Mouse (Mus musculus): ENCODE measurements around the gene Tnrc18. TPM values are rescaled to one million over a fixed set of nuclear protein-coding genes. Genes with fewer than 3 reads are reported as not detected.
A peak's percentile ranks its signal among the peaks of the same experiment; 100 is the strongest.

Gene Tnrc18
- polyA plus RNA-seq, 1 experiment from 2014 or later = 18.2 TPM

GRCm38 (mm10) chr5:142812621-142812975 lies 4.9 kb downstream of the Tnrc18 start:
- Histone ChIP-seq H3K4me3 (ENCODE audit: low read length) (peak overlapping the region; percentile 74), H3K4me2 (replicated peaks; ENCODE audit: low read depth, low read length) (peak overlapping the region; percentile 94), H3K27ac (ENCODE audit: low read length) (peak overlapping the region; percentile 100), H3K27me3 (ENCODE audit: insufficient read depth, low read length) (no peaks in the 10 kb centered on the region), H3K9ac (replicated peaks; ENCODE audit: low read length) (peak overlapping the region; percentile 91), H3K9me3 (ENCODE audit: low read length) (no peaks in the 10 kb centered on the region), H3K36me3 (ENCODE audit: insufficient read depth, low read length) (peaks cover 16% of the 10 kb centered on the region; the same call in 1 of the 2 replicates), H3K4me1 (ENCODE audit: insufficient read depth, low read length) (peaks cover 29% of the 10 kb centered on the region)
- WGBS = 12% methylated on average over 8 of the region's 8 CpGs
- no peak for ATAC-seq (ENCODE audit: low FRiP score, low TSS enrichment)

DNA sequence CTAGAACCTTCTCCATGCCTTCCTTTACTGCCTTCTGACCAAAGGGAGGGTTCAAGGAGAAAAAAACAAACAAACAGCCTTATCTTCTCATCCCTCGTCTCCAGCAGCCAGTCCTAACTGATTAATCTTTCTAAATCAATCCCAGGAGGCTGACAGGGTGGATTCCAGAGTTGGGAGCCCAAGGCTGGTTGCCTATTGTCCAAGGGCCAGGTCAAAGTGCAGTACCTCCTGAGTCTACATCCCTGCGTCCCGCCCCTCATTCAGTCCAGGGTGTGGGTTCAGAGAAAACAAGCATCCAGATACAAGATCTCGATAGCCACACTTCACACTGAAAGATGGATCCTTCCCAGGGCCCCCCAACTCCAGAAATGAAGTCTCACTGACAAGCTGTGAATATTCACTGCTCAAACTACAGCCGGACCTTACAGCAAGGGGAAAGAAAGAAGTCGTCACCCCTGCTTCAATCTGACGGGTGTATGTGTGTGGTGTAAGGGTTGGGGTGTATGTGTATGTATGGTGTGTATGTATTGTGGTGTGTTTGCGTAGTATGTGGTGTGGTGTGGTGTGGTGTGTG lies 5.5 kb downstream of the Tnrc18 start:
- H3K36me3 ChIP-seq (ENCODE audit: insufficient read depth, low read length) = peaks cover 22% of the 10 kb centered on the region
- no peak overlapping the region for H3K27ac ChIP-seq (ENCODE audit: low read length)
- H3K4me2 ChIP-seq (replicated peaks; ENCODE audit: low read depth, low read length) = peak overlapping the region; percentile 94
- no peaks in the 10 kb centered on the region for H3K9me3 ChIP-seq (ENCODE audit: low read length)
- H3K27me3 ChIP-seq (ENCODE audit: insufficient read depth, low read length) = no peaks in the 10 kb centered on the region
- H3K4me3 ChIP-seq (ENCODE audit: low read length) = no peak overlapping the region
- H3K9ac ChIP-seq (replicated peaks; ENCODE audit: low read length) = peak overlapping the region; percentile 40; the same call in 1 of the 2 replicates
- ATAC-seq (ENCODE audit: low FRiP score, low TSS enrichment) = no peak
- peaks cover 29% of the 10 kb centered on the region for H3K4me1 ChIP-seq (ENCODE audit: insufficient read depth, low read length)
- 46% methylated on average over 8 of the region's 8 CpGs for WGBS

- Histone ChIP-seq H3K4me3 (ENCODE audit: low read length) (no peak overlapping the region), H3K27ac (ENCODE audit: low read length) (0 out of 2 replicates have a peak overlapping the region, but pooled peaks have one; percentile 13), H3K36me3 (ENCODE audit: insufficient read depth, low read length) (peaks cover 26% of the 10 kb centered on the region), H3K9me3 (ENCODE audit: low read length) (no peaks in the 10 kb centered on the region), H3K27me3 (ENCODE audit: insufficient read depth, low read length) (no peaks in the 10 kb centered on the region), H3K4me2 (replicated peaks; ENCODE audit: low read depth, low read length) (peak overlapping the region; percentile 94; the same call in 1 of the 2 replicates), H3K9ac (replicated peaks; ENCODE audit: low read length) (peak overlapping the region; percentile 53), H3K4me1 (ENCODE audit: insufficient read depth, low read length) (peaks cover 29% of the 10 kb centered on the region)
- no peak for ATAC-seq (ENCODE audit: low FRiP score, low TSS enrichment)
- WGBS = 48% methylated on average over 20 of the region's 20 CpGs
These were observed 6.5 kb downstream of the Tnrc18 start for GRCm38 (mm10) chr5:142810710-142811599.

- Histone ChIP-seq H3K4me1 (ENCODE audit: insufficient read depth, low read length) (peaks cover 31% of the 10 kb centered on the region), H3K36me3 (ENCODE audit: insufficient read depth, low read length) (peaks cover 26% of the 10 kb centered on the region), H3K9ac (replicated peaks; ENCODE audit: low read length) (no peak overlapping the region), H3K4me2 (replicated peaks; ENCODE audit: low read depth, low read length) (no peak overlapping the region), H3K27ac (ENCODE audit: low read length) (no peak overlapping the region), H3K4me3 (ENCODE audit: low read length) (no peak overlapping the region), H3K9me3 (ENCODE audit: low read length) (no peaks in the 10 kb centered on the region), H3K27me3 (ENCODE audit: insufficient read depth, low read length) (no peaks in the 10 kb centered on the region)
- 61% methylated on average over 7 of the region's 7 CpGs for WGBS
- no peak for ATAC-seq (ENCODE audit: low FRiP score, low TSS enrichment)
These were observed 9.8 kb downstream of the Tnrc18 start for GRCm38 (mm10) chr5:142807661-142808060.

DNA sequence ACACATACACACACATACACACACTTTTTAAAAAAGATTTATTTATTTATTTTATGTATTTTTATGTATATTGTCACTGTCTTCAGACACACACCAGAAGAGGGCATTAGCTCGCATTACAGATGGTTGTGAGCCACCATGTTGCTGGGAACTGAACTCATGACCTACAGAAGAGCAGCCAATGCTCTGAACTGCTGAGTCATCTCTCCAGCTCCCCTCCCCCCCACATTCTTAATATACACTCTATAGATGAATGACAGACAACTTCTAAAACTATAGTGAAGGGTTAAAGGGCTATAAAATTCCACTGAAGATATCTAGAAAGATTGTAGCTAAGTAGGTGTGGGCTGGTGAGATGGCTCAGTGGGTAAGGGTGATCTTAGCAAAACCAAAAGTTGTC lies 13.7 kb downstream of the Tnrc18 start:
- no peaks in the 10 kb centered on the region for H3K27me3 ChIP-seq (ENCODE audit: insufficient read depth, low read length)
- H3K4me1 ChIP-seq (ENCODE audit: insufficient read depth, low read length) = peaks cover 27% of the 10 kb centered on the region
- H3K4me2 ChIP-seq (replicated peaks; ENCODE audit: low read depth, low read length) = no peak overlapping the region
- peaks cover 17% of the 10 kb centered on the region for H3K36me3 ChIP-seq (ENCODE audit: insufficient read depth, low read length)
- no peak overlapping the region for H3K4me3 ChIP-seq (ENCODE audit: low read length)
- no peak overlapping the region for H3K9ac ChIP-seq (replicated peaks; ENCODE audit: low read length)
- WGBS = 100% methylated on average over 1 of the region's 1 CpGs
- H3K9me3 ChIP-seq (ENCODE audit: low read length) = no peaks in the 10 kb centered on the region
- no peak for ATAC-seq (ENCODE audit: low FRiP score, low TSS enrichment)
- no peak overlapping the region for H3K27ac ChIP-seq (ENCODE audit: low read length)

DNA sequence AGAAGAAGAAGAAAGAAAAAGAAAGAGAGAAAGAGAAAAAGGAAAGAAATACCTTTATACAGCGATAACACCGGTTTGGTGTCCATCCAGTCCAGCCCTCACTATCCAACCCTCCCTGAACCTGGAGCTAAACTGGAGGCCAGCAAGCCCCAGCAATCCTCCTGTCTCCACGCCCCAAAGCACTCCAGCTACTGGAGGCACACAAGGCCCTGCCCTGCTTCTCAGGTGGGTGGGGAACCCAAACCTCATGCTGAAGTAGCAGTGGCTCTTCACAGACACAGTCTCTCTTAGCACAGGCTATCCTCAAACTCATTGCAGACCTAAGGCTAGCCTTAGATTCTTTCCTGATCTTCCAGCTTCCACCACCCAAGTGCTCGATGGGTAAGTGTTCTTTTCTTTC lies 14.6 kb downstream of the Tnrc18 start:
- Histone ChIP-seq H3K4me3 (ENCODE audit: low read length) (no peak overlapping the region), H3K9ac (replicated peaks; ENCODE audit: low read length) (no peak overlapping the region), H3K4me1 (ENCODE audit: insufficient read depth, low read length) (peaks cover 31% of the 10 kb centered on the region), H3K4me2 (replicated peaks; ENCODE audit: low read depth, low read length) (no peak overlapping the region), H3K9me3 (ENCODE audit: low read length) (no peaks in the 10 kb centered on the region), H3K36me3 (ENCODE audit: insufficient read depth, low read length) (peaks cover 13% of the 10 kb centered on the region), H3K27me3 (ENCODE audit: insufficient read depth, low read length) (no peaks in the 10 kb centered on the region), H3K27ac (ENCODE audit: low read length) (no peak overlapping the region)
- no peak for ATAC-seq (ENCODE audit: low FRiP score, low TSS enrichment)
- WGBS = 75% methylated on average over 4 of the region's 4 CpGs

- Histone ChIP-seq H3K4me2 (replicated peaks; ENCODE audit: low read depth, low read length) (no peak overlapping the region), H3K4me1 (ENCODE audit: insufficient read depth, low read length) (peaks cover 37% of the 10 kb centered on the region), H3K27me3 (ENCODE audit: insufficient read depth, low read length) (no peaks in the 10 kb centered on the region), H3K9me3 (ENCODE audit: low read length) (no peaks in the 10 kb centered on the region), H3K9ac (replicated peaks; ENCODE audit: low read length) (0 out of 2 replicates have a peak overlapping the region, but pooled peaks have one; percentile 27), H3K36me3 (ENCODE audit: insufficient read depth, low read length) (peaks cover 4% of the 10 kb centered on the region), H3K4me3 (ENCODE audit: low read length) (no peak overlapping the region), H3K27ac (ENCODE audit: low read length) (no peak overlapping the region)
- WGBS = 76% methylated on average over 2 of the region's 2 CpGs
- ATAC-seq (ENCODE audit: low FRiP score, low TSS enrichment) = no peak
These were observed 15.5 kb downstream of the Tnrc18 start for GRCm38 (mm10) chr5:142801977-142802376.

GRCm38 (mm10) chr5:142800656-142801055 lies 16.8 kb downstream of the Tnrc18 start:
- H3K27me3 ChIP-seq (ENCODE audit: insufficient read depth, low read length) = no peaks in the 10 kb centered on the region
- H3K9me3 ChIP-seq (ENCODE audit: low read length) = no peaks in the 10 kb centered on the region
- no peaks in the 10 kb centered on the region; the same call in 1 of the 2 replicates for H3K36me3 ChIP-seq (ENCODE audit: insufficient read depth, low read length)
- no peak for ATAC-seq (ENCODE audit: low FRiP score, low TSS enrichment)
- WGBS = 59% methylated on average over 6 of the region's 6 CpGs
- no peak overlapping the region for H3K4me3 ChIP-seq (ENCODE audit: low read length)
- H3K9ac ChIP-seq (replicated peaks; ENCODE audit: low read length) = no peak overlapping the region
- H3K4me1 ChIP-seq (ENCODE audit: insufficient read depth, low read length) = peaks cover 37% of the 10 kb centered on the region
- no peak overlapping the region for H3K4me2 ChIP-seq (replicated peaks; ENCODE audit: low read depth, low read length)
- no peak overlapping the region for H3K27ac ChIP-seq (ENCODE audit: low read length)

DNA sequence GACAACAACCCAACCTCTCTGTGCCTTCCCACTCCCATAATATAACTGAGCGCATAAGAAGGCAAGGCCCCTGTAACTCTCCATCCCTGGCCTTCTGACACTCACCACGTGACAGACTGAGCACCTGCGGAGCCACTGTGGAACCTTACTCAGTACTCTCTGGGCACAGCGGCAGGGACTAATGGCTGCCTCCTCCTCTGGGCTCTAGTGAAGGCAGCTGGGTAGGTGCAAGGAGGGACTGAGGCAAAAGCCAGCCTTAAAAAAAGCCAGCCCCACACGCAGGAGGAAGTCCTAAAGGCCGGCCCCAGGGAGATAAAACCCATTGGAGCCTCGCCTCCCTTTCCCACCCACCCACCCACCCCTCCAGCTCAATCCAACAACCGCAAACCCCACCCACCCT lies 17.3 kb downstream of the Tnrc18 start:
- ATAC-seq (ENCODE audit: low FRiP score, low TSS enrichment) = no peak
- H3K36me3 ChIP-seq (ENCODE audit: insufficient read depth, low read length) = no peaks in the 10 kb centered on the region; the same call in 1 of the 2 replicates
- H3K4me2 ChIP-seq (replicated peaks; ENCODE audit: low read depth, low read length) = no peak overlapping the region
- H3K27me3 ChIP-seq (ENCODE audit: insufficient read depth, low read length) = no peaks in the 10 kb centered on the region
- H3K9ac ChIP-seq (replicated peaks; ENCODE audit: low read length) = no peak overlapping the region
- no peak overlapping the region for H3K27ac ChIP-seq (ENCODE audit: low read length)
- peaks cover 37% of the 10 kb centered on the region for H3K4me1 ChIP-seq (ENCODE audit: insufficient read depth, low read length)
- WGBS = 50% methylated on average over 8 of the region's 8 CpGs
- H3K9me3 ChIP-seq (ENCODE audit: low read length) = no peaks in the 10 kb centered on the region
- H3K4me3 ChIP-seq (ENCODE audit: low read length) = no peak overlapping the region

DNA sequence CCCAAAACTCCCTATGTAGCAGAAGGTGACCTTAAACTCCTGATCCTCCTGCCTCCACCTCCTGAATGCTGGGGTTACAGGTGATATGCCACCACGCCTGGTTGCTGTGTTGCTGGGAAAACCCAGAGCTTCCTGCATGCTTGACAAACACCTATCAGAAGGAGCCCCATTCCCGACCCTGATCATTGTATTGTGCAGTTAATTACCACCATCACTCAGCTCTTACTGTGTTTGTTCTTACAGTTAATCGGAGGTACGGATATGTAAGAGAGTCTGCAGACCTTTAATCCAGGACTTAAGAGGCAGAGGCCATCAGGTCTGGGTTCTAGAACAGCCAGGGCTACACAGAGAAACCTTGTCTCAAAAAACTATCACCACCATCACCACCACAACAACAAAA lies 18.2 kb downstream of the Tnrc18 start:
- Histone ChIP-seq H3K9ac (replicated peaks; ENCODE audit: low read length) (no peak overlapping the region), H3K4me1 (ENCODE audit: insufficient read depth, low read length) (peaks cover 31% of the 10 kb centered on the region)
- WGBS = 69% methylated on average over 4 of the region's 4 CpGs

More for the DNA sequence above, 18.2 kb downstream of the Tnrc18 start:
- H3K9me3 ChIP-seq (ENCODE audit: low read length) = no peaks in the 10 kb centered on the region
- no peaks in the 10 kb centered on the region for H3K36me3 ChIP-seq (ENCODE audit: insufficient read depth, low read length)
- no peak overlapping the region for H3K4me2 ChIP-seq (replicated peaks; ENCODE audit: low read depth, low read length)
- no peak overlapping the region for H3K27ac ChIP-seq (ENCODE audit: low read length)
- no peak overlapping the region for H3K4me3 ChIP-seq (ENCODE audit: low read length)
- ATAC-seq (ENCODE audit: low FRiP score, low TSS enrichment) = no peak
- no peaks in the 10 kb centered on the region for H3K27me3 ChIP-seq (ENCODE audit: insufficient read depth, low read length)

All from kidney, embryonic 16.5 days (tissue).